Mouse (Mus musculus) erythroblast, embryonic 14.5 days (primary cell): ENCODE measurements around the gene Lgals3bp. TPM values are rescaled to one million over a fixed set of nuclear protein-coding genes. Genes with fewer than 3 reads are reported as not detected.

Experiments used
- H3K27me3 ChIP-seq: 2 replicates; pipeline ENCODE4 v1.6.1; 2012; ENCODE audit warnings: inconsistent platforms; ENCODE audit not compliant: control insufficient read depth
- H3K36me3 ChIP-seq: 2 replicates; pipeline ENCODE4 v1.6.1; 2012; ENCODE audit warnings: mild to moderate bottlenecking, inconsistent platforms; ENCODE audit not compliant: control insufficient read depth
- H3K4me1 ChIP-seq: 2 replicates; pipeline ENCODE4 v1.6.1; 2012; ENCODE audit warnings: inconsistent platforms; ENCODE audit not compliant: control insufficient read depth
- H3K4me3 ChIP-seq: replicated peaks from 2 replicates; pipeline ENCODE3; 2012; ENCODE audit warnings: moderate library complexity, mild to moderate bottlenecking, inconsistent platforms
- H3K9me3 ChIP-seq: 2 replicates; pipeline ENCODE4 v1.6.1; 2012; ENCODE audit warnings: low read length, inconsistent platforms, mixed read lengths; ENCODE audit not compliant: control insufficient read depth
- GATA1 ChIP-seq: IDR thresholded peaks from 2 replicates; pipeline ENCODE4 v1.6.1; 2012; ENCODE audit warnings: low read length, inconsistent platforms, mixed read lengths
- TAL1 ChIP-seq: IDR thresholded peaks from 3 replicates; pipeline ENCODE4 v1.6.1; 2012; ENCODE audit warnings: low read length, inconsistent platforms, mixed read lengths
- polyA plus RNA-seq: library from polyadenylated mRNA; stranded (reverse); fragments of >175 nt; gene quantifications from 2 replicates; pipeline ENCODE4 v1.2.3, GENCODE M21; 2012

Gene Lgals3bp
- polyA plus RNA-seq, 1 experiment = 0.23 TPM

- TF ChIP-seq TAL1 (no peak), GATA1 (no peak)
- Histone ChIP-seq H3K9me3 (no peaks in the 10 kb centered on the region; the same call in 1 of the 2 replicates), H3K36me3 (no peaks in the 10 kb centered on the region), H3K4me1 (no peaks in the 10 kb centered on the region), H3K27me3 (peaks cover 6% of the 10 kb centered on the region), H3K4me3 (no peak overlapping the region)
These were observed 30.0 kb downstream of the Lgals3bp start for GRCm38 (mm10) chr11:118371876-118372275.

DNA sequence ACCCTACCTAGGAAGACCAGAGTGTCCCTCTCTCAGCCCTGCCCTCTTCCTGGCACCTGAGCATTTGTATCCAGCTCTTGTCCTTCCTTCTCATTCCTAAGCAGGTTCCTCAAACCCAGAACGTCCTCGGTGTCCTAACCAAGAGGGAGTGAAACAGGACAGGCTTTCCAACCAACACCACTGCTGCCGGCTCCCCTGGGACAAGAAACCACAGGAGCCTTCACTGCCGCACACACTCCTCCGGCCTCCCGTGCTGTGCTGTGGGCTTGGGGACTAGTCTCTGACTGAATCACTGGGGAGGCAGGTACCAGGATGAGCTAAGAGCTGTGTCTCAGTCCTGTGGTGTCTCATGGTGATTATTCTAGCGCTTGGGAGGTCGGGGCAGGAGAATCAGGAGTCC is 32.2 kb downstream of the Lgals3bp start:
- H3K4me3 ChIP-seq = no peak overlapping the region
- H3K36me3 ChIP-seq = no peaks in the 10 kb centered on the region
- TF ChIP-seq GATA1 (no peak), TAL1 (no peak)
- H3K4me1 ChIP-seq = no peaks in the 10 kb centered on the region
- peaks cover 3% of the 10 kb centered on the region for H3K27me3 ChIP-seq
- H3K9me3 ChIP-seq = no peaks in the 10 kb centered on the region; the same call in 1 of the 2 replicates

DNA sequence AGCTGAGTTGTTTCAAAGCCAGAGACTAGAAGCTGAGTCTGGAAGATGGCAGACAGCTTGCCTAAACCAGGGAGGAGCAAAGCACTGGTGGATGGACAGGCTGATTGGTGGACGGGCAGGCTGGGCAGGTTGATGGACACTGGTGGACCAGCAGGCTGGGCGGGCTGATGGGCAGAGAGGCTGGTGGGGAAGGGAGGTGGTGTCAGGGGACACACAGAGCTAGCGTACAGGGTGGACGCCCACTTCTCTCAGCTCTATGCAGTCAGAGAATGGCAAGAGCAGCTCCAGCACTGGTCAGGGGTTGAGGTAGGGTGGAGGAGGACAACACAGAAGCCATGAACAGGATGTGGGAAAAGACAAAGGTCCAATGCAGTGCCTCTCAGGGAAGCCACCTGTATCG is 32.6 kb downstream of the Lgals3bp start:
- Histone ChIP-seq H3K4me3 (no peak overlapping the region), H3K36me3 (no peaks in the 10 kb centered on the region), H3K9me3 (no peaks in the 10 kb centered on the region; the same call in 1 of the 2 replicates), H3K4me1 (no peaks in the 10 kb centered on the region), H3K27me3 (peaks cover 2% of the 10 kb centered on the region; the same call in 1 of the 2 replicates)
- no peak for TF ChIP-seq GATA1
- no peak for TF ChIP-seq TAL1

- Histone ChIP-seq H3K9me3 (no peaks in the 10 kb centered on the region; the same call in 1 of the 2 replicates), H3K27me3 (peaks cover 2% of the 10 kb centered on the region; the same call in 1 of the 2 replicates)
- TF ChIP-seq TAL1 (no peak), GATA1 (no peak)
These were observed 33.6 kb downstream of the Lgals3bp start for GRCm38 (mm10) chr11:118368330-118368729.

DNA sequence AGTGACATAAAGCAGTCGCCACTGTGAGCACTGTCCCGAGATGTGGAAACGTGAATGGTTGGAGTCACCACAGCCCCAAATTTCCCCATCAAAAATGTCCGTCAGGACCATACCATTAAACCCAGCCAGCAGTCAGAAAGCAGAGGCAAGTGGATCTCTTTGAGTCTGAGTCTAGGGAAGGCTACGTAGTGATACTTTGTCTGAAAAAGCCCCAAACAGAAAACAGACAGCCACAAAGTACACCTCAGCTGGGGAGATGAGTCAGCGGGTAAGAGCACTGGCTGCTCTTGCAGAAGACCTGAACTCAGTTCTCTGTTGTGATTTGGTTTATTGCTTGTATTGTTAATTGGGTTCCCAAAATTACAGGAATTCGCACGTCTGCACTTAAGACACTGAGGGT is 35.3 kb downstream of the Lgals3bp start:
- H3K4me3 ChIP-seq = no peak overlapping the region
- no peaks in the 10 kb centered on the region for H3K4me1 ChIP-seq
- H3K36me3 ChIP-seq = no peaks in the 10 kb centered on the region
- no peaks in the 10 kb centered on the region; the same call in 1 of the 2 replicates for H3K9me3 ChIP-seq
- TF ChIP-seq TAL1 (no peak), GATA1 (no peak)
- peaks cover 2% of the 10 kb centered on the region; the same call in 1 of the 2 replicates for H3K27me3 ChIP-seq

More at GRCm38 (mm10) chr11:118368330-118368729, 33.6 kb downstream of the Lgals3bp start:
- H3K4me3 ChIP-seq = no peak overlapping the region
- H3K4me1 ChIP-seq = no peaks in the 10 kb centered on the region
- H3K36me3 ChIP-seq = no peaks in the 10 kb centered on the region

GRCm38 (mm10) chr11:118366108-118366507 is 35.8 kb downstream of the Lgals3bp start:
- Histone ChIP-seq H3K27me3 (peaks cover 2% of the 10 kb centered on the region; the same call in 1 of the 2 replicates), H3K9me3 (no peaks in the 10 kb centered on the region; the same call in 1 of the 2 replicates), H3K36me3 (no peaks in the 10 kb centered on the region), H3K4me3 (no peak overlapping the region), H3K4me1 (no peaks in the 10 kb centered on the region)
- TF ChIP-seq TAL1 = no peak
- TF ChIP-seq GATA1 = no peak

GRCm38 (mm10) chr11:118365171-118365570 is 36.7 kb downstream of the Lgals3bp start:
- Histone ChIP-seq H3K36me3 (no peaks in the 10 kb centered on the region), H3K27me3 (peaks cover 2% of the 10 kb centered on the region; the same call in 1 of the 2 replicates), H3K4me1 (no peaks in the 10 kb centered on the region), H3K4me3 (no peak overlapping the region), H3K9me3 (no peaks in the 10 kb centered on the region; the same call in 1 of the 2 replicates)
- TF ChIP-seq TAL1 (no peak), GATA1 (no peak)

- Histone ChIP-seq H3K4me3 (no peak overlapping the region), H3K4me1 (no peaks in the 10 kb centered on the region), H3K36me3 (no peaks in the 10 kb centered on the region), H3K9me3 (no peaks in the 10 kb centered on the region; the same call in 1 of the 2 replicates), H3K27me3 (no peaks in the 10 kb centered on the region; the same call in 1 of the 2 replicates)
- TF ChIP-seq TAL1 (no peak), GATA1 (no peak)
These were observed 37.9 kb downstream of the Lgals3bp start for GRCm38 (mm10) chr11:118364021-118364420.

GRCm38 (mm10) chr11:118362971-118363518 is 38.8 kb downstream of the Lgals3bp start:
- no peaks in the 10 kb centered on the region for H3K36me3 ChIP-seq
- no peaks in the 10 kb centered on the region for H3K9me3 ChIP-seq
- no peaks in the 10 kb centered on the region for H3K27me3 ChIP-seq
- TF ChIP-seq TAL1 (no peak), GATA1 (no peak)
- no peak overlapping the region for H3K4me3 ChIP-seq
- no peaks in the 10 kb centered on the region for H3K4me1 ChIP-seq
